In the genomic region with DNA sequence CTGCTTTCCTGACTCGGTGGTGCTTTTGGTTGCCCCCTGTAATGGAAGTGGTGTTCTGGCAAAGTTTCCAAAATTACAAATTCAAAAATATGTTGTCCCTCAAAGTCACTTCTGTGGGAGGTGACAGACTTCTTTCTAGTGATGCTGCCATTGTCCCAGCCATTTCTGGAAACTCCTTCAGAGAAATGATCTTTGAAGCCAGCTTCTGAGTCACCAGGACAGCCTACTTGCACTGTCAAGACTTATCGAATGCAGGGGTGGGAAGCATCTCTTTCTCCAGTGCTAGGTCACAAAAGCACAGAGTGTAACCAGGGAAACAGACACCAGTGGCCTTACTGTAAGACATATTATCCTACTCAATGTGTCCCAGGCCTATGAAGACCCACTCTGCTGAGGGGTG, we compare ENCODE assay signal across 29 mouse cellular contexts. TPM values are rescaled to one million over a fixed set of nuclear protein-coding genes. Genes with fewer than 3 reads are reported as not detected.
"Had no signal": no experiment of that assay in that cellular context is flagged by ENCODE, and none has a peak within 500 bp of the region (broad histone marks: within the 10 kb centered on the region; RNA-seq: fewer than 3 reads in every experiment).

No protein-coding gene starts in this region.

- H3K4me2 ChIP-seq: heart, embryonic 12.5 days; hindbrain, embryonic 12.5 days; hindbrain, embryonic 14.5 days; intestine, embryonic 15.5 days; limb, embryonic 13.5 days; limb, embryonic 15.5 days; liver, embryonic 12.5 days had no signal

- H3K27ac ChIP-seq: gastrocnemius, adult 2 months; heart, embryonic 10.5 days; hindbrain, embryonic 10.5 days; hindbrain, embryonic 12.5 days; hindbrain, embryonic 14.5 days; intestine, embryonic 15.5 days; layer of hippocampus, adult 2 months; limb, embryonic 13.5 days; limb, embryonic 15.5 days; liver, embryonic 12.5 days; liver, embryonic 14.5 days had no signal

- H3K4me3 ChIP-seq: gastrocnemius, adult 2 months; heart, embryonic 10.5 days; heart, embryonic 12.5 days; hindbrain, embryonic 10.5 days; hindbrain, embryonic 12.5 days; intestine, embryonic 15.5 days; layer of hippocampus, adult 2 months; limb, embryonic 13.5 days; limb, embryonic 15.5 days; liver, embryonic 12.5 days had no signal

- H3K9me3 ChIP-seq: heart, embryonic 10.5 days; heart, embryonic 12.5 days; hindbrain, embryonic 10.5 days; hindbrain, embryonic 12.5 days; intestine, embryonic 15.5 days; limb, embryonic 13.5 days; limb, embryonic 15.5 days; liver, embryonic 12.5 days had no signal

- DNase-seq: gastrocnemius, adult 2 months; gastrocnemius, postnatal 10 days; gastrocnemius, postnatal 25 days; heart, adult 18-20 months; heart, postnatal 10 days; heart, postnatal 4 days; kidney, adult 18-20 months; kidney, adult 8-10 months; kidney, postnatal 10 days; kidney, postnatal 25 days; kidney, postnatal 4 days; layer of hippocampus, postnatal 36 days; left cerebral cortex, postnatal 4 days had no signal

- H3K36me3 ChIP-seq: heart, embryonic 10.5 days; heart, embryonic 12.5 days; hindbrain, embryonic 10.5 days; hindbrain, embryonic 12.5 days; intestine, embryonic 15.5 days; limb, embryonic 13.5 days; limb, embryonic 15.5 days; liver, embryonic 12.5 days had no signal

- H3K4me1 ChIP-seq: heart, embryonic 10.5 days; heart, embryonic 12.5 days; hindbrain, embryonic 10.5 days; hindbrain, embryonic 12.5 days; intestine, embryonic 15.5 days; limb, embryonic 13.5 days; limb, embryonic 15.5 days; liver, embryonic 12.5 days had no signal

- H3K9ac ChIP-seq: heart, embryonic 12.5 days; hindbrain, embryonic 12.5 days; hindbrain, embryonic 14.5 days; intestine, embryonic 15.5 days; limb, embryonic 13.5 days; limb, embryonic 15.5 days; liver, embryonic 12.5 days; liver, embryonic 14.5 days had no signal

- ATAC-seq: hindbrain, embryonic 16.5 days; inflammation-experienced regulatory T-cells, adult 6 months; intestine, embryonic 15.5 days; intestine, postnatal 0 days; liver, embryonic 12.5 days had no signal

- H3K27me3 ChIP-seq: heart, embryonic 12.5 days; hindbrain, embryonic 12.5 days; intestine, embryonic 15.5 days; limb, embryonic 13.5 days; limb, embryonic 15.5 days; liver, embryonic 12.5 days had no signal

RNA-seq across cellular contexts. Expression of gene Aplnr, which starts 15.2 kb away (rescaled TPM):
- total RNA-seq: granulocyte monocyte progenitor cell, adult 5-6 weeks had no signal
- polyA plus RNA-seq: inflammation-experienced regulatory T-cells, adult 6 months had no signal

RNA-seq across cellular contexts. Expression of gene Lrrc55, which starts 45.8 kb away (rescaled TPM):
- total RNA-seq: granulocyte monocyte progenitor cell, adult 5-6 weeks; liver, adult 2 months had no signal
- polyA plus RNA-seq: inflammation-experienced regulatory T-cells, adult 6 months; liver, adult 2 months had no signal
